Mouse (Mus musculus) adrenal gland, postnatal 25 days (tissue): ENCODE results near the gene Hes7. TPM values are rescaled to one million over a fixed set of nuclear protein-coding genes. Genes with fewer than 3 reads are reported as not detected.

Source experiments
- DNase-seq: peaks from one replicate; pipeline ENCODE4 v3.0.0; 2021; ENCODE audit warnings: mixed read lengths
- long read RNA-seq: library from polyadenylated mRNA; stranded (forward); transcript quantifications from one replicate; pipeline ENCODE4 v2.0.0, GENCODE M21; 2021
- total RNA-seq: library from RNA; stranded (reverse); gene quantifications from 2 replicates; pipeline ENCODE4 v1.2.3, GENCODE M21; 2021

Gene Hes7
- total RNA-seq = not detected in 2 replicates
- long read RNA-seq, partial matches to known transcripts = 0 of 1 reads
- long read RNA-seq, other reads (novel, unspliced or antisense) = 1 of 1 reads

DNA sequence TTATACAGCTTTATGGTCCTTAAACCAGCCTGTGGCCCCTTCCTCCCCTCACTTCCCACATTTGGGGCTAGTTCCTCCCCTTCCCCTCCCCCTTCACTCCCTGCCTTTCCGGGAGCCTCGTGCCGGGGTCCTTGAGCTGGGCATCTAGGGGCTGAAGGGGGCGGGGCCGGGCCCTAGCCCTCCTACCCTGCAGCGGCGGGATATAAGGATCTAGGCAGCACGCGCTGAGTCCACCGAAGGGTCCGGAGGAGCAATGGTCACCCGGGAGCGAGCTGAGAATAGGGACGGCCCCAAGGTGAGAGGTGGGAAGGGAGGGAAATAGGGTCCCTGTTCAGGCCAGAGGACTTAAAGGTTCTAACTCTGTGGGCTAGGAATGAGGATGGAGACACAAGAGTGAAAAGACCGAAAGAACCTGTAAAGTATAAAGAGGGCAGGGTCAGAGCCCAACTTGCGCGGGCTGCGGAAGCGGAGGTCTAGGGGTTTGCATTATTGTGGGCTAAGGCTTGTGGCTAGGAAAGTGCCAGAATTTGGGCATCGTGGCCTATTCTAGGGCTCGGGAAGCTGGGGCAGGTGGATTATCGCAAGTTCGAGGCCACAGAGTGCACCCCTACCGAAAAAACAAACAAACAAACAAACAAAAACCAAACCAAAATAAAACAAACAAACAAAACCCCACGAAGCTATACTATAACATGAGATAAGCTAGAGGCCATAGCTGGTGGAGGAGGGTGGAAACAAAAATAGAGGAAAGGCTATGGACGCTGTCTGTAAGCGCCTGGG lies at the start of gene Hes7:
Hes7 (plus strand) TSS at position 184 of the 780 bp plus-strand sequence.
- no peak for DNase-seq

DNA sequence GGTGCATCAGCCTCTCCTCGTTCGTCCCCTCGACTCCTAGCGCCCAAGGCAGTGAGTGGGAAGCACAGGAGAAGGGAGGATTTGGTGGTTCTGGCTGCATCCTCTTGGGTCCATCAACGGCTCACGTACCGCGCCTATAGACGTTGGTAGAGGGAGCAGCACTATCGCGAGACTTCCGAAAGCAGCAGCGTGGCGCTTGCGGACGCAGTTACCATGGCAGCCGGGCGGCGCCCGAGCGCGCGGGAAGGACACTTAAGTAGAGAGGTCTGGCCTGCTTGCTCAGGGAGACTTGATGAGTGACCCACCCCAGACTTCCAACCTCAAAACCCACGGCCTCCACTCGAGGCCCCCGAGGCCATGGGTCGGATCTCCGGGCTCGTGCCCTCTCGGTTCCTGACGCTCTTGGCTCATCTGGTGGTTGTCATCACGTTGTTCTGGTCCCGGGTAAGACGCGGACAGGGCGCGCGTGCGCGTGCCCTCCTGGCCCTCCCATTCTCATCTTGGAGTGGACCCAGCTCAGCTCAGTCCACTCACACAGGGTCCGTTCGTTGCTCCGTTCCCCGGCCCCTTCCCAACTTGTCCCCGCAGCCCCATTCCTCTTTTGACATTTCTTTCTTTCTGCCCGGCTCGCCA lies 49.5 kb upstream of the Hes7 start, which contains the start of gene Tmem107:
Tmem107 (plus strand) TSS at position 217 of the 633 bp plus-strand sequence.
- DNase-seq = peak; percentile 92

DNA sequence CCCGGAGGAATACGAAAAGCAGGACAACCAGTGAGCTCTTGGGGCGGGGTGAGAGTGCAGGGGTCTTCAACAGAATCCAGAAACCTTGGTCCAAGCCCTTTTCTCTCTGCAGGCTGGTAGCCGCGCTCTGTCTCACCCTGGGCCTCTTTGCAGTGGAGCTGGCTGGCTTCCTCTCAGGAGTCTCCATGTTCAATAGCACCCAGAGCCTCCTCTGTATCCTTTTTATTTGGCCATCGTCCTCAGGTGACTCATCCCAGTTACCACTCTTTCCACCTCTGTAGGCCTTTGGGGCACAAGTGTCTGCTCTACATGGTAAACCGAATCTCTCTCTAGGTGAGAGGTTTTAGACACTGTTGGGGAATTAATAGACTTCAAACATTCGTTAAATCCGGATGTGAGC lies 48.9 kb upstream of the Hes7 start:
- no peak for DNase-seq

DNA sequence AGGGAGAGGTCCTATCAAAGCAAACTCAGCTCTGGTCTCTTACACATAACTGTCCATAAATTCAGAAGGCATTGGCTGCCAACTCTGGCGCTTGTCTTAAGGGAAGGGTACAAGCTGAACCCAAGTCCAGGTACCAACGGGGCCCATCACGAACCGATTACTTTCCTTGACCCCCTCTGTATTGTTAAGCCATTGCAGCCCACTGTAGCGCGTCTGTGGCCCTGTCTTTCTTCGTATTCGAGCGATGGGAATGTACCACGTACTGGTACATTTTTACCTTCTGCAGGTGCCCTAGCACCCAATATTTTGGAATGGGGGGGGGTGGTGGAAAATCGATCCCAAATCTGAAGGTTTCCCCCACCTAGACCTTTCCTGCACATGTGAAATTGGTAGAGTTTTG lies 48.0 kb upstream of the Hes7 start:
- no peak for DNase-seq

DNA sequence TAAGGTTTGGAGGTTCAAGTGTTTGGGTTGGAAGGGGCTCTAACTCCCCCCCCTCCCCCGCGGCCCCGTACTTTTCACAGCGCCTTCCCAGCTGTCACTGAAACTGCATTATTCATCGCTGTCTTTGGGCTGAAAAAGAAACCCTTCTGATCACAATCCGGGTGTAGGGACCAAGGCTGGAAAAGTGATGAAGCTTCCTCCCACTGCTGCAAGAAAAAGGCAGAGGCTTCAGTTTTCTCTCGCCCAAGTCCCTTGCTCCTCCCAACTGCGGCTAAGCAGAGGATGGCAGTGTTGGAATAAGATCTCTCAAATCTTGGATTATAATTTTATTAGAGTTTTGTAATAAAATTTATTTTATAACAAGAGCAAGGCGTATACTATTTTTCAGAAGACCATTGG lies 47.5 kb upstream of the Hes7 start:
- DNase-seq = no peak

DNA sequence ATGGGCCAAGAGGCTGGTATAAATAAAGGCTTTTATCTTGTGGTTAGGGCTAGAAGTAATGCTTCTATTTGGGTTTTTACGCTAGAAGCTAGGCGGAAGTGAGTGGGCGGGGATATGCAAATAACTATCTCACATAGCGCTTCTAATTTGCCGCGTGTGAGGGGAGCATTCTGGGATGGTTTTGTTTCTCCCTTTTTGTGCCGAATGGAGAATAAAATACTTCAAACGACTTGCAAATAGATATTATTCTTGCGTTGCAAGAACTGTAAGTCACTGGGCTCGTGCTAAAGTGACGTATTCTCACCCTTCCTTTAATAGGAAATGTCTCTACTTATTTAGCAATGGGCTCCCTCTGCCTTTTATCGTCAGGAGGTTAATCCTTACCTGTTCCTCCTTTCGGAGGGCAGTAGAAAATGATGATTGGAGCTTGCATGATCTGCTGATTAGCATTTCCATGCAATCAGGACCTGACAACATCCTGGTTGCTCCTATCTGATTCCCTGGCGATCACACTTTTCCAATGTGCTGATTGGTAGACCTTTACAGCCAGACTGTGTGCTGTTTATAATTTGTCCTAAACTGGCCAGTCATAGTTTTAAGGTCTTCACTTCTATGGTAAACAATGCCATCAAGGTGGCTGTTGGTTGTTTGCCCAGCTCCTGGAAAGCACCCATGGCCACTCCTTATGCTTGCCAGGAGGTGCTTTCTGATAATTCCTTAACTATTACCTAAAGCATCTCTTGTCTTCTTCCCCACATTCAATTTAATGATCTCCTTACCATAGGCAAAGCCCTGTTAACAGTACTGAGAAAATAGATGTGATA lies 46.9 kb upstream of the Hes7 start:
- peak; percentile 64 for DNase-seq

DNA sequence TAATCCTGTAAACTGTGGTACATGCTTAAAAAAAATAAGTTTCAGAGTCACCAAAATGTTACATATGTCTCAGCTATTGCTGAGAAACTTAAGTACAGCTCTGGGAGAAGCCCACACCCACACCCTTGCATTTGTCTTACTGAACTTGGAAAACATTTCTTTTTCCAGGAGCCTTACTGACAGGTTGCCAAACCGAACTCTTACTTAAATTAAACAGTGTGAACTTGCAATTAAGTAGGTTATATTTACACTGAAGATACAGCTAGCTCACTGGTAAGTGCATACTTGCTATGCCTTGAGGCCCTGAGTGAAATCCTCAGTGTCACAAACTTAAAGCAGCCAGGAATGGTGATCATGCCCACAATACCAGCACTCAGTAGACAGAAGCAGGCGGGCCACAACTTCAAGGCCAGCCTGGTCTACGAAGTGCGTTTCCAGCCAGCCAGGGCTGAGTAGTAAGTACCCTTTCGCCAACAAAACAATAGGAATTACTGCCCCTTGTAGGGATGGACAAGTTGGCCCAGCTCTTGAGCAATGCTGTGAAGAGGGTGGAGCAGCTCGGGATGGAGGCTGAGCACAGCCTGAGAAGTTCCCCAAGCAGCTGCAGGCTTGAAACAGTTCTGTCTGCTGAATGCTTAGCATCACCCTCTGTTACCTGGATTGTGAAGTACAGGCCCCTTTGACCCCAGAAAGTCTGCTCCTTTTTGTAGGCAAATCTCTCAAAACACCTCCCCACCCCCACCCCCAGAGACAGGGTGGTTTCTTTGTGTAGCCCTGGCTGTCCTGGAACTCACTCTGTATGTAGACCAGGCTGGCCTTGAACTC lies 46.0 kb upstream of the Hes7 start:
- no peak for DNase-seq

DNA sequence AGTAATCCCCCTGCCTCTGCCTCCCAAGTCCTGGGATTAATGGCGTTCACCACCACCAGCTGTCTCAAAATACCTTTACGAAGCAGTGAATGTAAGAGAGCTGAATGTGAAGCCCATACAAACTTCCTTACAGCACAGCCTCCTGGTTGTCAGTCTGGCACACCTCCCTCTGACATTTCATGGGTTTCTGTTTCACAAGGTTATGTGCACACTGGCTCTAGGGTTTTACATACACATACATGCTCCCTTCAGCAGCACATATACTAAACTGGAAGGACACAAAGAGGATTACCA lies 45.5 kb upstream of the Hes7 start:
- no peak for DNase-seq

DNA sequence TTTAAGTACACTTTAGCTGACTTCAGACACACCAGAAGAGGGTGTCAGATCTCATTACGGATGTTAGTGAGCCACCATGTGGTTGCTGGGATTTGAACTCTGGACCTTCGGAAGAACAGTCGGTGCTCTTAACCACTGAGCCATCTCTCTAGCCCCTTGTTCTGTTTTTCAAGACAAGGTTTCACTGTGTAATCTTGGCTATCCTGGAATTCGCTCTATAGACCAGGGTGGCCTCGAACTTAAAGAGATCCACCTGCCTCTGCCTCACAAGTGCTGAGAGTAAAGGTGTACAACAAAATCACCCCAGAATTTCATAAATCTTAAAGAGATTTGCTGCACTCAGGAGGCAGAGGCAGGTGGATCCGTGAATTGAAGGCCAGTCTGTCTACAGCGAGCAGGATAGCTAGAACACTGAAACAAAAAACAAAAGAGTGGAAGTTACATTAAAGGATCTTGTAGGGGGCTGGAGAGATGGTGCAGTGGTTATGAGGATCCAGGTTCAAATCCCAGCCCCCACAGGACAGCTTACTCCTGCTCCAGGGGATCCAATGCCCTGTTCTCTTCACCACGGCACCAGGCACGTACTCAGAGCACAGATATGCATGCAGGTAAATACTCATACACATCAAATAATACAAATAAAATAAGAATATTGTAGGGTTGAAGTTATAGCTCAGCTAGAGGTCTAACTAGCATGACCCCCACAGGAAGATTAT lies 44.3 kb upstream of the Hes7 start:
- no peak for DNase-seq

DNA sequence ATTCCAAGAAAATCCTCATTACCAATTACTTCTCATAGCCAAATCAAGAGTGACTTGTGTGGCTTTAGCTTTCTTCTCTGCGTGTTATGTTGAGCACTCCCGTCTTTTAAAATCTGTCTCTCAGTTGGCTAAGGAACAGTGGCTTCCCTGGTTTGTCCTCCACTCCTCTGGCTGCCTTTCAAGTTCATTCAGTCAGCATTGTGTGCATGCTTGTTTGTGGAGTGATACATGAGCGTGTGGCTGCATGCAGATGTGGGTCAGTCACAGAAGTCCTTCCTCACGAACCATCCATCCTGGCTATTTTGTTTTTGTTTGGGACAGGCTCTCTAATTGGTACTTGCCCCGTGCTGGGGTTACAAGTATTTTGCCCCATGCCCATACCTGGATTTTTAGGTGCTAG lies 43.6 kb upstream of the Hes7 start:
- no peak for DNase-seq

DNA sequence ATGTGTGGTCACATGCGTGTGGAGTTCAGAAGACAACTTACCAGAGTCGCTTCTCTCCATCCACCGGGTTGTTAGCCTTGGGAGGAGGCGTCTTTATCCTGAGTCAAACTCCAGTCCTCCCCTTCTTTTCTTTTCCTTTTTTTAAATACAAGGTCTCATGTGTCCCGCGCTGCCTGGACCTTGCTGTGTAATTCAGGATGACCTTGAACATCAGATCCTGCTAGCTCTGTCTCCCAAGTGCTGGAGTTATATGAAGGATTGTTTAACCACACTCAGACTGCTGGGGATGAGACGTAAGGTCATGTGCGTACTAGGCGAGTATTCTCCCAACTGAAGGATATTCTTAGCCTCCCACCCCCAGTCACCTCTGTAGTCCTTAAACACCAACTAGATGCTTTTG lies 42.9 kb upstream of the Hes7 start:
- peak; percentile 28 for DNase-seq

DNA sequence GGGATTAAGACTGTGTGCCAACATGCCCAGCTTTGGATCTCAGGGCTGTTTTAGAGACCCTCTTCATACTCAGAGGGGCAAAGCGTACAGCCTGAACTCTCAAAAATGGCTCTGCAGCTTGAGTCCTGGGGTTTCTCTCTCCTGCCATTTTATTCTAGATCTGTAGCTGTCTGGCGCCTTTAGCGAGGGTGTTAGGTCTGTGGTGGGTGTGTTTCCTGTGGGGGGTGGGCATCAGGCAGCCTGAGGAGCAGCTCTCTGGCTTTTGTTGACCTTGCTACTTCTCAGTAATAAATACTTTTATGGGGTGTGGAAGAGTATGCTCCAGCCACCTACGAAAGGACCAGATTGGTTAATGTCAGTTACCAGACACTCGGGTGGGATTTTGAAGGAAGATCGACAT lies 42.2 kb upstream of the Hes7 start:
- DNase-seq = no peak

DNA sequence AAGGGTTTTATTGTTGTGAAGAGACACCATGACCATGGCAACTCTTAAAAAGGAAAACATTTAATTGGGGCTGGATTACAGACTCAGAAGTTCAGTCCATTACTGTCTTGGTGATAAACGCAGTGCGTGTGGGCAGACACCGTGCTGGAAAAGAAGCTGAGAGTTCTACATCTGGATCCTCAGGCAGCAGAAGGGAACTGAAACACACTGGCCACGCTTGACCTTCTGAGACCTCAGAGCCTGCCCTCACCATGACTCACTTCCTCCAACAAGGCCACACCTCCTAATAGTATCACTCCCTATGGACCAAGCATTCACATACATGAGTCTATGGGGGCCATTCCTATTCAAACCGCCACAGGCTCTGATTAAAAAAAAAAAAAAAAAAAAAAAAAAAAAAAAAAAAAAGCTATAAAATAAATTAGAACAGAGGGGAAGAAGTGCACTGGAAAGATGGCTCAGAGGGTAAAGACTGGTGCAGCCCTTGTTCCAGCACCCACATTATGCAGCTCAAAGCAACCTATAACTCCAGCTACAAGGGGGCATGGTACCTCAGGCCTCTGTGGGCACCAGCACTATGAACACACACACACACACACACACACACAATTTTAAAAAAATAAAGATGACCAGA lies 41.3 kb upstream of the Hes7 start:
- DNase-seq = no peak

DNA sequence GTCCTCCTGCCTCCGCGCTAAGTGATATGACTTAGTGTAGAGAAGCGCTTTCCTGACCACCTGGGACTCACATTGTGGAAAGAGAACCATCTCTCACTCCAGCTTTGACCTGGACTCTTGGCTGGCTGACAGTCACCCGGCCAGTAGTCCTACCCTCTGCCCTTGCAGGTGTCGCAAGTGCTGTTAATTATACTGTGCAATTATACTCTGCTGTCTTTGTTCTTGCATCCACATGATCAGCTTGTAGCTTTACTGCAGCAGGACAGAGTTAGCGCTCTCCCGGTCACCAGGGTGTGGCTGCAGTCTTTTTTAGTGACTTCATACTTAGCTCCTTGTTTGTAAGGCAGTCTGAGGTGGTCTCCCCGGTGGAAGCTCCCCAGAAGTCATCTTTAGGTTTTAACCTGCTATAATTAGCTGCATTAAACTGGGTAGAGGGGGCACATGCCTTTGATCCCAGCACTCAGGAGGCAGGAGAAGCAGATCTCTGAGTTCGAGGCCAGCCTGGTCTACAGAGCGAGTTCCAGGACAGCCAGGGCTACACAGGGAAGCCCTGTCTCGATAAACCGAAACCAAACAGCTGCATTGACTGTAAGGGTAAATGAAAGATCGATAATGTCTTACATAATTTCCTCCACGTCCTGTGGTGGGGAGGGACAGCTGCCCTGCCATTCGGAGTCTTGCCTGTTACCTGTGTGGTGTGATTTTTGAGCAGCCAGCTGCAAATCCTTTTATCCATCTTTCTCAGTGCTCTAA lies 39.9 kb upstream of the Hes7 start:
- no peak for DNase-seq

DNA sequence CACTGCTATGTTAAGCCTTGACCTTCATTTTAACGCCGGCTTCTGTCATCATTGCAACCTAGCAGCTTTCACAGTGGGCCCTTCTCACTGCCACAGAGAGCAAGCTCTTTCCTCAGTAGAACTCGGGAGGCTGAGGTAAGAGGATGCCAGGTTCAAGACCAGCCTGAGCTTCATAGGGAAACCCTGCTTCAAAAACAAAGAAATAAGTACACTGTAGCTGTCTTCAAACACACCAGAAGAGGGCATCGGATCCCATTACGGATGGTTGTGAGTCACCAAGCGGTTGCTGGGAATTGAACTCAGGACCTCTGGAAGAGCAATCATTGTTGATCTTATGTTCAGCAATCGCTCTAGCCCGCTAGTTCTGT lies 39.4 kb upstream of the Hes7 start:
- no peak for DNase-seq

DNA sequence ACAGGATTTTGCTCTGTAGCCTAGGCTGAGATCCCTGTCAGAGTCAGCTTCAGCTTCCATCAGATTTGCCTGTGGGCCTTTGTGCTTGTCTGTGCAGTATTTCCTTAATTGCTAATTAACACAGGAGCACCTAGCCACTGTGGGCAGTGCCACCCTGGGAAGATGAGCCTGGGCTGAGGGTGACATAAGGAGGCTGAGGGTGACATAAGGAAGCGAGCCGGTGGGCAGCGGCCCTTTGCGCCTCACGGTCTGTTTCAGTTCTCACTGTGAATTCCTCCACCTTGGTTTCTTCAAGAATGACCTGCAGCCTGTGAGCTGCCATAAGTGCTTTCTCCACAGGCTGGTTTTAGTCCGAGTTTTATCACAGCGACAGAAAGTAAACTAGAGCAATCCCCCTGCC lies 38.6 kb upstream of the Hes7 start:
- DNase-seq = no peak

DNA sequence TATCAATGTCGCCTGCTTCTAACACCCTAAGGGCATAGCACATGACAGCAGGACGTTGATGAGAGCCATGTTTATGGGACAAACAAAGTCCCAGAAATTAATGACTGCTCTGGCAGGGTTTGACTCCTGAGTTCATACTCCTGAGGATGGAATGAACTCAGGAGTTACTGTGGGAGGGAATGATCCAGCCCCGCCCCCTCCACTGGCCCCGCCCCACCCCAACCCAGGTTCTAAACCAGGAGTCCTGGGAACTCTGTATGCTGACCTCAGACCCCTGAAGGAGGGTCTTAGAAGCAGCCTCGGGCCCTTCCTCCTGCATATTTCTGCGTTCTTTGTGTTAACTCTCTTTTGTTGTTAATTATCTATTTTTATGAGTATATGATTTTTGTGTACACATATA lies 34.6 kb upstream of the Hes7 start:
- DNase-seq = no peak

DNA sequence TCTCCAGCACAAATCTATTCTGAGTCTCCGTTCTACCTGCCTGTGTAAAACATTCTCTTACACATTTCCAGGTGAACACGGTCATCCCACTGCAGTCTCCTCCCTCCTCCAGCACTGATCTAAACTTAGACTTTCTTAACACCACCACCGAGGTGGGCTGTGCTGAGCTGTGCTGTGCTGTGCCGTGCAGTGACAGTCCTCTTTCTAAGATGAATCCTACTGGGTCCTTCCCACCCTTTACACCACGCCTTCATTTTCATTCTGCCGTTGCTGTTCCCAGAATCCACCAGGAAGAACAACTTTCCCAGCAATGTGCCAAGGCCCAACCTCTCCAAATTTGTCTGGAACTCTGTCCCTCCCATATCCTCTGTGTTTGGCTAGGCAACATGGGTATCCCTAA lies 33.8 kb upstream of the Hes7 start:
- DNase-seq = no peak

DNA sequence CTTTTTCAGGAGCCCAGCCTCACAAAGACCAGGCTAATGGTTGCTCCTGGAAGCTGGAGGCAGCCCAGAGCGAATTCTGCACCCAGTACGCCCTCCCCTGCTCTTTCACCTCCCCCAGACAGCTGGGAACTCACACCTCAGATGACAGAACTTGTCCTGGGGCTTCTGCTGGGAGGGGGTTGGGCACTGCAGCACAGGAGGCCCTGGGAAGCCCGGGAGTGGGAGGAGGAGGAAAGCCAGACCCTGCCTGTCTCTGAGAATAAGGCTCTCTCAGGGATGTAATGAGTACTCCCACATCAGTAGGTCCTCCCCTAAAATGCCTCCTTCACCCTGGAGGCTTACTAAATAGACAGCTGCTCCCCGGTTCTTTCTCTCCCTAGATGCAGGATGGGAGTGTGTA lies 33.1 kb upstream of the Hes7 start:
- DNase-seq = no peak

DNA sequence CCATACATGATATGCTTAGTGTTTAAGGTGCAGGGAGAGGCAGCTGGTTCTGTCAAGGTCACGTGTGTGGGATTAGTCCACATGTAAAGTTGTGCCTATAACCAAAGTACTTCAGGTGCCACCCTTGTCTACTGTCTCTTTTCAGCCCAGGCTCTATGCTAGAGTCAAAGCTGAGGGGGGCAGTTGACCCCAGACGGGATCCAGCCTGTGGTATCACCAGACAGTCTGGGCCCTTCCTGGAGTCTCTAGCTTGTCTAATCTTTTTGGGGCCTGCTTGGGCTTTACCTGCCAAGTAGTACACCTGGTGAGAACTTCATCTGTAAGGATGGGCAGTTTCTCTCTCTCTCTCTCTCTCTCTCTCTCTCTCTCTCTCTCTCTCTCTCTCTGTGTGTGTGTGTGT lies 32.6 kb upstream of the Hes7 start:
- no peak for DNase-seq
